ENCODE assay signal across 15 mouse cellular contexts in genomic region chr11:41599006-41599405, GRCm38 (mm10).
DNase-seq lines count a peak whose midpoint lies in the region; ATAC-seq and TF ChIP-seq lines count a peak whose summit lies in the region.
"Had no signal": no experiment of that assay in that cellular context is flagged by ENCODE, and none has a peak within 500 bp of the region (broad histone marks: within the 10 kb centered on the region; RNA-seq: fewer than 3 reads in every experiment).

No protein-coding gene starts in this region.

- no peak overlapping the region for H3K4me3 ChIP-seq in forebrain, postnatal 0 days (ENCODE audit: low read depth, low read length)
- H3K4me3 ChIP-seq in forebrain, embryonic 10.5 days: no peak overlapping the region
- H3K4me3 ChIP-seq: liver, embryonic 13.5 days; midbrain, embryonic 12.5 days had no signal

- H3K4me2 ChIP-seq in forebrain, postnatal 0 days (ENCODE audit: low read depth): no peak overlapping the region
- H3K4me2 ChIP-seq: liver, embryonic 13.5 days; midbrain, embryonic 12.5 days had no signal

- TF ChIP-seq POLR2A in brain, embryonic 14.5 days (IDR thresholded peaks at IDR 0.05; ENCODE audit: borderline replicate concordance, extremely low read depth, insufficient read depth, insufficient read length, poor library complexity, severe bottlenecking): no peak

- DNase-seq in forebrain, postnatal 0 days: peak; percentile 61
- no peak for DNase-seq in forebrain, embryonic 10.5 days (ENCODE audit: extremely low spot score, low spot score)
- peak; percentile 7 for DNase-seq in layer of hippocampus, adult 9-10 months (ENCODE audit: low spot score)
- DNase-seq in layer of hippocampus, postnatal 10 days (ENCODE audit: low spot score in 2 of 2): no peak
- DNase-seq in brain, embryonic 14.5 days (ENCODE audit: low read depth): peak; percentile 32
- peak; percentile 56 for DNase-seq in cerebellum, adult 9-11 months
- DNase-seq in retina, embryonic 14.5 days (ENCODE audit: low spot score): no peak
- DNase-seq: adrenal gland, adult 2 months; heart, adult 18-20 months; kidney, adult 9 months; liver, embryonic 13.5 days; lung, postnatal 14 days; thymus, postnatal 4 days had no signal

- no peaks in the 10 kb centered on the region for H3K9me3 ChIP-seq in forebrain, postnatal 0 days (ENCODE audit: low read length)
- no peaks in the 10 kb centered on the region for H3K9me3 ChIP-seq in forebrain, embryonic 10.5 days
- H3K9me3 ChIP-seq: liver, embryonic 13.5 days; midbrain, embryonic 12.5 days had no signal

- ATAC-seq in forebrain, postnatal 0 days: peak; percentile 55; the same call in 1 of the 2 replicates
- ATAC-seq in megakaryocyte, adult 5-6 weeks (ENCODE audit: poor library complexity, severe bottlenecking): no peak

- no peak overlapping the region for H3K9ac ChIP-seq in forebrain, postnatal 0 days
- H3K9ac ChIP-seq: liver, embryonic 13.5 days; midbrain, embryonic 12.5 days had no signal

- no peaks in the 10 kb centered on the region for H3K36me3 ChIP-seq in forebrain, postnatal 0 days (ENCODE audit: insufficient read depth)
- H3K36me3 ChIP-seq in forebrain, embryonic 10.5 days (replicated peaks): no peaks in the 10 kb centered on the region
- H3K36me3 ChIP-seq: liver, embryonic 13.5 days; midbrain, embryonic 12.5 days had no signal

- H3K27ac ChIP-seq in forebrain, postnatal 0 days (ENCODE audit: low read depth, low read length): no peak overlapping the region
- H3K27ac ChIP-seq in forebrain, embryonic 10.5 days: no peak overlapping the region
- H3K27ac ChIP-seq: liver, embryonic 13.5 days; midbrain, embryonic 12.5 days had no signal

- TF ChIP-seq CTCF in forebrain, postnatal 0 days (IDR thresholded peaks at IDR 0.05; ENCODE audit: low read depth): 0 out of 2 replicates have a peak, but pooled peaks have one; percentile 6
- no peak for TF ChIP-seq CTCF in brain, embryonic 14.5 days (IDR thresholded peaks at IDR 0.05; ENCODE audit: borderline replicate concordance, extremely low read depth, insufficient read depth, insufficient read length)

- 73% methylated on average over 1 of the region's 1 CpGs for WGBS in forebrain, postnatal 0 days
- 89% methylated on average over 1 of the region's 1 CpGs for WGBS in forebrain, embryonic 10.5 days

- H3K27me3 ChIP-seq in forebrain, postnatal 0 days (ENCODE audit: insufficient read depth, low read length): no peaks in the 10 kb centered on the region
- no peaks in the 10 kb centered on the region for H3K27me3 ChIP-seq in forebrain, embryonic 10.5 days (ENCODE audit: poor library complexity, severe bottlenecking)
- H3K27me3 ChIP-seq: liver, embryonic 13.5 days; midbrain, embryonic 12.5 days had no signal

- H3K4me1 ChIP-seq in forebrain, postnatal 0 days (ENCODE audit: insufficient read depth): no peaks in the 10 kb centered on the region
- H3K4me1 ChIP-seq in forebrain, embryonic 10.5 days: no peaks in the 10 kb centered on the region
- H3K4me1 ChIP-seq: liver, embryonic 13.5 days; midbrain, embryonic 12.5 days had no signal

Comparison
In these comparisons a context has a peak if more than half of its experiments do, and no peak if none do; other contexts are left out.
1. DNase-seq: peak in forebrain, postnatal 0 days (single experiment), layer of hippocampus, adult 9-10 months (single experiment), brain, embryonic 14.5 days (single experiment) and cerebellum, adult 9-11 months (single experiment); none in forebrain, embryonic 10.5 days (single experiment), layer of hippocampus, postnatal 10 days (0 of 2) and retina, embryonic 14.5 days (single experiment).